Mouse (Mus musculus) megakaryocyte, adult 5-6 weeks (primary cell): ENCODE measurements around the gene Hibadh. TPM values are rescaled to one million over a fixed set of nuclear protein-coding genes. Genes with fewer than 3 reads are reported as not detected.

Experiments used
- ATAC-seq: 2 replicates; pipeline ENCODE4 v1.8.0; 2016; ENCODE audit warnings: mild to moderate bottlenecking, inconsistent platforms; ENCODE audit not compliant: poor library complexity, severe bottlenecking
- total RNA-seq, 2 experiments: library from RNA; stranded (forward) in 1 of 2; stranded (reverse) in 1 of 2; fragments of 153-499, 151-499 nt in 1 of 2; fragments of 221-1000, 200-1000 nt in 1 of 2; gene quantifications; 2 replicates each; pipeline versions ENCODE4 v1.2.3 to v1.2.4; 2015 to 2017

The Hibadh gene
- total RNA-seq, 2 experiments from 2014 or later: 23.8 to 45.0 TPM

- no peak; the same call in 1 of the 2 replicates for ATAC-seq
Measured at GRCm38 (mm10) chr6:52639546-52640223, 504 bp downstream of the Hibadh start.

- ATAC-seq: no peak
Measured at GRCm38 (mm10) chr6:52638471-52639185, 1.6 kb downstream of the Hibadh start.

- no peak for ATAC-seq
Measured at GRCm38 (mm10) chr6:52637337-52637736, 2.9 kb downstream of the Hibadh start.

GRCm38 (mm10) chr6:52635395-52635794, 4.8 kb downstream of the Hibadh start:
- no peak for ATAC-seq

GRCm38 (mm10) chr6:52630625-52631024, 9.6 kb downstream of the Hibadh start:
- peak; percentile 33; the same call in 1 of the 2 replicates for ATAC-seq

- ATAC-seq: no peak
Measured at GRCm38 (mm10) chr6:52629180-52629579, 11.0 kb downstream of the Hibadh start.

GRCm38 (mm10) chr6:52626735-52627134, 13.5 kb downstream of the Hibadh start:
- peak; percentile 73 for ATAC-seq

GRCm38 (mm10) chr6:52623741-52624140, 16.4 kb downstream of the Hibadh start:
- peak; percentile 66; the same call in 1 of the 2 replicates for ATAC-seq

GRCm38 (mm10) chr6:52621731-52622480, 18.3 kb downstream of the Hibadh start:
- ATAC-seq: peak; percentile 58

GRCm38 (mm10) chr6:52620090-52620489, 20.1 kb downstream of the Hibadh start:
- ATAC-seq: no peak

- no peak for ATAC-seq
Measured at GRCm38 (mm10) chr6:52609626-52610352, 30.4 kb downstream of the Hibadh start.

- no peak for ATAC-seq
Measured at GRCm38 (mm10) chr6:52608121-52608520, 32.1 kb downstream of the Hibadh start.

GRCm38 (mm10) chr6:52606746-52607347, 33.3 kb downstream of the Hibadh start:
- ATAC-seq: 0 out of 2 replicates have a peak, but pooled peaks have one; percentile 35

- no peak for ATAC-seq
Measured at GRCm38 (mm10) chr6:52601706-52602642, 38.2 kb downstream of the Hibadh start.

- no peak for ATAC-seq
Measured at GRCm38 (mm10) chr6:52601117-52601516, 39.1 kb downstream of the Hibadh start.

GRCm38 (mm10) chr6:52594752-52595151, 45.4 kb downstream of the Hibadh start:
- ATAC-seq: no peak

- no peak for ATAC-seq
Measured at GRCm38 (mm10) chr6:52586564-52586963, 53.6 kb downstream of the Hibadh start.

GRCm38 (mm10) chr6:52584383-52584782, 55.8 kb downstream of the Hibadh start:
- ATAC-seq: no peak

GRCm38 (mm10) chr6:52581081-52581480, 59.1 kb downstream of the Hibadh start:
- no peak for ATAC-seq
